Mouse (Mus musculus) midbrain, embryonic 10.5 days (tissue): ENCODE results near the gene Plxna3. TPM values are rescaled to one million over a fixed set of nuclear protein-coding genes. Genes with fewer than 3 reads are reported as not detected.

Experiments
- DNase-seq: peaks from one replicate; pipeline ENCODE4 v3.0.0-alpha.2; 2017; ENCODE audit warnings: low spot score
- H3K27ac ChIP-seq: fragments of 300-500 bp; sonication (generic); replicated peaks from 2 replicates; pipeline ENCODE4 v1.5.1; 2016; ENCODE audit warnings: mild to moderate bottlenecking
- H3K27me3 ChIP-seq: fragments of 300-500 bp; sonication (generic); 2 replicates; pipeline ENCODE4 v1.6.1; 2016; ENCODE audit warnings: low read depth, mild to moderate bottlenecking; ENCODE audit not compliant: poor library complexity, severe bottlenecking
- H3K36me3 ChIP-seq: fragments of 300-500 bp; sonication (generic); 2 replicates; pipeline ENCODE4 v1.6.1; 2016; ENCODE audit warnings: mild to moderate bottlenecking, moderate library complexity
- H3K4me1 ChIP-seq: fragments of 300-500 bp; sonication (generic); 2 replicates; pipeline ENCODE4 v1.6.1; 2016
- H3K4me3 ChIP-seq: fragments of 300-500 bp; sonication (generic); 2 replicates; pipeline ENCODE4 v1.5.1; 2016; ENCODE audit warnings: mild to moderate bottlenecking, moderate library complexity
- H3K9me3 ChIP-seq: fragments of 300-500 bp; sonication (generic); replicated peaks from 2 replicates; pipeline ENCODE4 v1.6.1; 2016; ENCODE audit warnings: mild to moderate bottlenecking
- WGBS: fragments of 180-500 bp; shearing (Covaris S2); methylation state at CpG from one replicate; pipeline ENCODE4 v1.1.7; 2016; 5-methylcytosine and 5-hydroxymethylcytosine counted together
- microRNA-seq: library from miRNA; unstranded; fragments of <30 nt; microRNA quantifications from one replicate; pipeline ENCODE4, GENCODE M21; 2017
- polyA plus RNA-seq: library from polyadenylated mRNA; unstranded; fragments of >200 nt; fragmentation: Nextera tagmentation; extraction: Ambion mirVana; gene quantifications from 2 replicates; pipeline ENCODE4 v1.2.1, GENCODE M21; 2016

The Plxna3 gene
- polyA plus RNA-seq, 1 experiment from 2014 or later, result 15.7 TPM

DNA sequence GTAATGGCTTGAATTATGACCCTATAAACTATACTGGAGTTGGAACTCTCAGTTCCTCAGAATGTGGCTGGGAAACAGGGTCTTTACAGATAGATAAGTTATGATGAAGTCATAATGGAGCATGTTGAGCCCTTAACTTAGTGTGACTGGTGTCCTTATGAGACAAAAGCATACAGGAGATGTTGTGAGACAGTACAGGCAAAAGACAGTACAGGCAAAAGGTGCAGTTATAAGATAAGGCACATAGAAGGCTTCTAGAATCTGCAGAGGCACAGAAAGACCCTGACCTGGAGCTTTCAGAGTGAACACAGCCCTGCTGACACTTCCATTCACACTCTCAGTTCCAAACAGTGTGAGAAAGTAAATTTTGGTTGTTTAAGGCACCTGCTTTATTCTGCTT, 59.3 kb downstream of the Plxna3 start:
- no peak for DNase-seq
- Histone ChIP-seq H3K4me1 (peaks cover 6% of the 10 kb centered on the region; the same call in 1 of the 2 replicates), H3K36me3 (peaks cover 31% of the 10 kb centered on the region), H3K27ac (no peak overlapping the region), H3K4me3 (no peak overlapping the region), H3K9me3 (no peaks in the 10 kb centered on the region), H3K27me3 (no peaks in the 10 kb centered on the region)

- no peaks in the 10 kb centered on the region; the same call in none of the 2 replicates for H3K9me3 ChIP-seq
- H3K4me3 ChIP-seq, result peak within 1 kb of the TSS; percentile 63
- H3K27me3 ChIP-seq, result no peaks in the 10 kb centered on the region
- WGBS, result 20% methylated on average over 30 of the region's 30 CpGs
- 0 out of 2 replicates have a peak, but pooled peaks cover under 1% of the 10 kb centered on the region for H3K36me3 ChIP-seq
- H3K4me1 ChIP-seq, result peaks cover 11% of the 10 kb centered on the region; the same call in 1 of the 2 replicates
- H3K27ac ChIP-seq, result peak within 1 kb of the TSS; percentile 93
- peak; percentile 82 for DNase-seq
Measured at GRCm38 (mm10) chrX:74392535-74393443, 63.9 kb downstream of the Plxna3 start, which contains the start of the genes Fam3a and Ikbkg. Gene Fam3a, minus strand, starts transcription at chrX:74393272. Gene Ikbkg, plus strand, starts transcription at chrX:74393290.

Small RNA genes within 50 kb of the gene (microRNA-seq; reads per million reads assigned to microRNA genes)
- gene Mir7092, result not detected

Other genes starting within 250 kb of the Plxna3 start
- gene Opn1mw, start 201.6 kb upstream of the Plxna3 start, polyA plus RNA-seq, result not detected in 2 replicates
- gene Mecp2, start 193.7 kb upstream of the Plxna3 start, polyA plus RNA-seq, result 15.7 and 16.0 TPM in 2 replicates
- gene Tex28, start 161.2 kb upstream of the Plxna3 start, polyA plus RNA-seq, result not detected in 2 replicates
- gene Tktl1, start 151.8 kb upstream of the Plxna3 start, polyA plus RNA-seq, result not detected in 2 replicates
- 223 and 243 TPM in 2 replicates for gene Flna, start 79.2 kb upstream of the Plxna3 start, polyA plus RNA-seq
- 18.5 and 20.1 TPM in 2 replicates for gene Emd, start 74.4 kb upstream of the Plxna3 start, polyA plus RNA-seq
- gene Rpl10, start 58.3 kb upstream of the Plxna3 start, polyA plus RNA-seq, result 711 and 801 TPM in 2 replicates
- gene Taz, start 47.2 kb upstream of the Plxna3 start, polyA plus RNA-seq, result 75.7 and 77.9 TPM in 2 replicates
- 3.7 and 4.1 TPM in 2 replicates for gene Dnase1l1, start 46.7 kb upstream of the Plxna3 start, polyA plus RNA-seq
- gene Atp6ap1, start 32.0 kb upstream of the Plxna3 start, polyA plus RNA-seq, result 89.8 and 111 TPM in 2 replicates
- gene Gdi1, start 24.1 kb upstream of the Plxna3 start, polyA plus RNA-seq, result 310 and 448 TPM in 2 replicates
- gene Fam50a, start 16.0 kb upstream of the Plxna3 start, polyA plus RNA-seq, result 66.8 and 67.5 TPM in 2 replicates
- gene Lage3, start 24.6 kb downstream of the Plxna3 start, polyA plus RNA-seq, result 118 and 122 TPM in 2 replicates
- gene Ubl4a, start 44.2 kb downstream of the Plxna3 start, polyA plus RNA-seq, result 74.8 and 75.4 TPM in 2 replicates
- 10.9 and 11.3 TPM in 2 replicates for gene Slc10a3, start 44.3 kb downstream of the Plxna3 start, polyA plus RNA-seq
- 27.0 and 31.3 TPM in 2 replicates for gene Fam3a, start 64.2 kb downstream of the Plxna3 start, polyA plus RNA-seq
- 20.9 and 23.3 TPM in 2 replicates for gene Ikbkg, start 64.2 kb downstream of the Plxna3 start, polyA plus RNA-seq
- 54.6 and 61.5 TPM in 2 replicates for gene G6pdx, start 100.1 kb downstream of the Plxna3 start, polyA plus RNA-seq
- gene Gm6880, start 152.3 kb downstream of the Plxna3 start, polyA plus RNA-seq, result not detected in 2 replicates
- gene Olfr1326-ps1, start 245.8 kb downstream of the Plxna3 start, polyA plus RNA-seq, result not detected in 2 replicates